Mouse (Mus musculus): ENCODE measurements around the gene Dis3l2. TPM values are rescaled to one million over a fixed set of nuclear protein-coding genes. Genes with fewer than 3 reads are reported as not detected.

Dis3l2 gene
- polyA plus RNA-seq, 1 experiment from 2014 or later, result 22.1 TPM

GRCm38 (mm10) chr1:87041119-87041518, 337.5 kb downstream of the Dis3l2 start:
- 17% methylated on average over 3 of the region's 3 CpGs for WGBS
- Histone ChIP-seq H3K4me1 (ENCODE audit: control insufficient read depth, insufficient read depth, low read length) (peaks cover 8% of the 10 kb centered on the region), H3K36me3 (ENCODE audit: control insufficient read depth, insufficient read depth, low read length) (no peaks in the 10 kb centered on the region), H3K4me3 (replicated peaks; ENCODE audit: low read length) (no peak overlapping the region), H3K9ac (ENCODE audit: low read length) (no peak overlapping the region), H3K27ac (ENCODE audit: low read length) (no peak overlapping the region), H3K4me2 (ENCODE audit: low read depth, low read length) (no peak overlapping the region), H3K27me3 (ENCODE audit: control insufficient read depth, insufficient read depth, low read length) (no peaks in the 10 kb centered on the region), H3K9me3 (replicated peaks; ENCODE audit: control insufficient read depth, low read length) (no peaks in the 10 kb centered on the region)
- no peak for ATAC-seq (ENCODE audit: insufficient read depth, low FRiP score)

GRCm38 (mm10) chr1:87041814-87042438, 338.3 kb downstream of the Dis3l2 start:
- ATAC-seq (ENCODE audit: insufficient read depth, low FRiP score), result peak; percentile 51; the same call in 1 of the 2 replicates
- no peaks in the 10 kb centered on the region for H3K27me3 ChIP-seq (ENCODE audit: control insufficient read depth, insufficient read depth, low read length)
- no peak overlapping the region for H3K9ac ChIP-seq (ENCODE audit: low read length)
- no peaks in the 10 kb centered on the region for H3K9me3 ChIP-seq (replicated peaks; ENCODE audit: control insufficient read depth, low read length)
- H3K4me1 ChIP-seq (ENCODE audit: control insufficient read depth, insufficient read depth, low read length), result no peaks in the 10 kb centered on the region
- no peak overlapping the region for H3K27ac ChIP-seq (ENCODE audit: low read length)
- no peak overlapping the region for H3K4me2 ChIP-seq (ENCODE audit: low read depth, low read length)
- 0% methylated on average over 1 of the region's 1 CpGs for WGBS
- no peak overlapping the region for H3K4me3 ChIP-seq (replicated peaks; ENCODE audit: low read length)
- no peaks in the 10 kb centered on the region for H3K36me3 ChIP-seq (ENCODE audit: control insufficient read depth, insufficient read depth, low read length)

GRCm38 (mm10) chr1:87050072-87050471, 346.5 kb downstream of the Dis3l2 start:
- 74% methylated on average over 3 of the region's 3 CpGs for WGBS
- no peak overlapping the region for H3K9ac ChIP-seq (ENCODE audit: low read length)
- no peak overlapping the region for H3K27ac ChIP-seq (ENCODE audit: low read length)
- no peak overlapping the region for H3K4me2 ChIP-seq (ENCODE audit: low read depth, low read length)
- no peak overlapping the region for H3K4me3 ChIP-seq (replicated peaks; ENCODE audit: low read length)
- no peak for ATAC-seq (ENCODE audit: insufficient read depth, low FRiP score)
- no peaks in the 10 kb centered on the region for H3K4me1 ChIP-seq (ENCODE audit: control insufficient read depth, insufficient read depth, low read length)
- H3K27me3 ChIP-seq (ENCODE audit: control insufficient read depth, insufficient read depth, low read length), result no peaks in the 10 kb centered on the region
- H3K36me3 ChIP-seq (ENCODE audit: control insufficient read depth, insufficient read depth, low read length), result no peaks in the 10 kb centered on the region
- H3K9me3 ChIP-seq (replicated peaks; ENCODE audit: control insufficient read depth, low read length), result no peaks in the 10 kb centered on the region

- WGBS, result 67% methylated on average over 1 of the region's 1 CpGs
- Histone ChIP-seq H3K36me3 (ENCODE audit: control insufficient read depth, insufficient read depth, low read length) (no peaks in the 10 kb centered on the region), H3K4me2 (ENCODE audit: low read depth, low read length) (no peak overlapping the region), H3K9ac (ENCODE audit: low read length) (no peak overlapping the region), H3K9me3 (replicated peaks; ENCODE audit: control insufficient read depth, low read length) (no peaks in the 10 kb centered on the region), H3K27ac (ENCODE audit: low read length) (no peak overlapping the region), H3K4me3 (replicated peaks; ENCODE audit: low read length) (no peak overlapping the region), H3K27me3 (ENCODE audit: control insufficient read depth, insufficient read depth, low read length) (no peaks in the 10 kb centered on the region), H3K4me1 (ENCODE audit: control insufficient read depth, insufficient read depth, low read length) (0 out of 2 replicates have a peak, but pooled peaks cover 3% of the 10 kb centered on the region)
- ATAC-seq (ENCODE audit: insufficient read depth, low FRiP score), result no peak
Measured at GRCm38 (mm10) chr1:87050700-87051099, 347.1 kb downstream of the Dis3l2 start.

- WGBS, result 76% methylated on average over 4 of the region's 4 CpGs
- H3K9ac ChIP-seq (ENCODE audit: low read length), result no peak overlapping the region
- H3K27ac ChIP-seq (ENCODE audit: low read length), result no peak overlapping the region
- no peaks in the 10 kb centered on the region for H3K36me3 ChIP-seq (ENCODE audit: control insufficient read depth, insufficient read depth, low read length)
- H3K4me1 ChIP-seq (ENCODE audit: control insufficient read depth, insufficient read depth, low read length), result 0 out of 2 replicates have a peak, but pooled peaks cover 3% of the 10 kb centered on the region
- no peaks in the 10 kb centered on the region for H3K9me3 ChIP-seq (replicated peaks; ENCODE audit: control insufficient read depth, low read length)
- no peak for ATAC-seq (ENCODE audit: insufficient read depth, low FRiP score)
- H3K27me3 ChIP-seq (ENCODE audit: control insufficient read depth, insufficient read depth, low read length), result no peaks in the 10 kb centered on the region
- H3K4me2 ChIP-seq (ENCODE audit: low read depth, low read length), result no peak overlapping the region
- H3K4me3 ChIP-seq (replicated peaks; ENCODE audit: low read length), result no peak overlapping the region
Measured at GRCm38 (mm10) chr1:87051369-87051768, 347.8 kb downstream of the Dis3l2 start.

- Histone ChIP-seq H3K9me3 (replicated peaks; ENCODE audit: control insufficient read depth, low read length) (no peaks in the 10 kb centered on the region), H3K4me1 (ENCODE audit: control insufficient read depth, insufficient read depth, low read length) (0 out of 2 replicates have a peak, but pooled peaks cover 3% of the 10 kb centered on the region), H3K36me3 (ENCODE audit: control insufficient read depth, insufficient read depth, low read length) (no peaks in the 10 kb centered on the region), H3K27me3 (ENCODE audit: control insufficient read depth, insufficient read depth, low read length) (no peaks in the 10 kb centered on the region), H3K9ac (ENCODE audit: low read length) (no peak overlapping the region), H3K4me2 (ENCODE audit: low read depth, low read length) (no peak overlapping the region), H3K4me3 (replicated peaks; ENCODE audit: low read length) (no peak overlapping the region), H3K27ac (ENCODE audit: low read length) (no peak overlapping the region)
- ATAC-seq (ENCODE audit: insufficient read depth, low FRiP score), result no peak
- 76% methylated on average over 4 of the region's 4 CpGs for WGBS
Measured at GRCm38 (mm10) chr1:87057075-87057474, 353.5 kb downstream of the Dis3l2 start.

- 0 out of 2 replicates have a peak, but pooled peaks cover 3% of the 10 kb centered on the region for H3K4me1 ChIP-seq (ENCODE audit: control insufficient read depth, insufficient read depth, low read length)
- no peaks in the 10 kb centered on the region for H3K27me3 ChIP-seq (ENCODE audit: control insufficient read depth, insufficient read depth, low read length)
- no peaks in the 10 kb centered on the region for H3K36me3 ChIP-seq (ENCODE audit: control insufficient read depth, insufficient read depth, low read length)
- no peak overlapping the region for H3K4me2 ChIP-seq (ENCODE audit: low read depth, low read length)
- H3K9ac ChIP-seq (ENCODE audit: low read length), result no peak overlapping the region
- H3K27ac ChIP-seq (ENCODE audit: low read length), result no peak overlapping the region
- 74% methylated on average over 8 of the region's 8 CpGs for WGBS
- H3K9me3 ChIP-seq (replicated peaks; ENCODE audit: control insufficient read depth, low read length), result no peaks in the 10 kb centered on the region
- no peak for ATAC-seq (ENCODE audit: insufficient read depth, low FRiP score)
- H3K4me3 ChIP-seq (replicated peaks; ENCODE audit: low read length), result no peak overlapping the region
Measured at GRCm38 (mm10) chr1:87059042-87059665, 355.5 kb downstream of the Dis3l2 start.

GRCm38 (mm10) chr1:87060913-87061312, 357.3 kb downstream of the Dis3l2 start:
- no peaks in the 10 kb centered on the region for H3K9me3 ChIP-seq (replicated peaks; ENCODE audit: control insufficient read depth, low read length)
- no peaks in the 10 kb centered on the region for H3K4me1 ChIP-seq (ENCODE audit: control insufficient read depth, insufficient read depth, low read length)
- H3K9ac ChIP-seq (ENCODE audit: low read length), result no peak overlapping the region
- no peaks in the 10 kb centered on the region for H3K36me3 ChIP-seq (ENCODE audit: control insufficient read depth, insufficient read depth, low read length)
- no peak overlapping the region for H3K4me2 ChIP-seq (ENCODE audit: low read depth, low read length)
- no peak overlapping the region for H3K27ac ChIP-seq (ENCODE audit: low read length)
- no peak for ATAC-seq (ENCODE audit: insufficient read depth, low FRiP score)
- H3K4me3 ChIP-seq (replicated peaks; ENCODE audit: low read length), result no peak overlapping the region
- no peaks in the 10 kb centered on the region for H3K27me3 ChIP-seq (ENCODE audit: control insufficient read depth, insufficient read depth, low read length)

- Histone ChIP-seq H3K4me3 (replicated peaks; ENCODE audit: low read length) (no peak overlapping the region), H3K4me2 (ENCODE audit: low read depth, low read length) (no peak overlapping the region), H3K36me3 (ENCODE audit: control insufficient read depth, insufficient read depth, low read length) (no peaks in the 10 kb centered on the region), H3K9me3 (replicated peaks; ENCODE audit: control insufficient read depth, low read length) (no peaks in the 10 kb centered on the region), H3K27me3 (ENCODE audit: control insufficient read depth, insufficient read depth, low read length) (no peaks in the 10 kb centered on the region), H3K9ac (ENCODE audit: low read length) (no peak overlapping the region), H3K4me1 (ENCODE audit: control insufficient read depth, insufficient read depth, low read length) (no peaks in the 10 kb centered on the region), H3K27ac (ENCODE audit: low read length) (no peak overlapping the region)
- WGBS, result 49% methylated on average over 16 of the region's 16 CpGs
- peak; percentile 39; the same call in 1 of the 2 replicates for ATAC-seq (ENCODE audit: insufficient read depth, low FRiP score)
Measured at GRCm38 (mm10) chr1:87070720-87071119, 367.1 kb downstream of the Dis3l2 start.

All from stomach, embryonic 16.5 days (tissue).